Mouse (Mus musculus): ENCODE results near the gene Htr3b.

GRCm38 (mm10) chr9:48903766-48904165 is 61.0 kb downstream of the Htr3b start:
- TF ChIP-seq CTCF (IDR thresholded peaks at IDR 0.05; ENCODE audit: borderline replicate concordance, insufficient read depth, low read length) (no peak), POLR2A (IDR thresholded peaks at IDR 0.05; ENCODE audit: low read depth, low read length) (no peak)

Data from embryonic fibroblast, embryonic 13.5 days (primary cell).